Mouse (Mus musculus) frontal cortex, adult (tissue): Measurements from ENCODE around the gene Map3k20.

Source experiments
- ATAC-seq: cut with Nextera tagmentation; 2 replicates; pipeline ENCODE4 v1.9.2; 2017; ENCODE audit warnings: mild to moderate bottlenecking, moderate library complexity, mixed read lengths; ENCODE audit not compliant: low TSS enrichment

Map3k20 gene

GRCm38 (mm10) chr2:72320661-72321060, 35.2 kb downstream of the Map3k20 start:
- no peak for ATAC-seq

GRCm38 (mm10) chr2:72321591-72321990, 36.2 kb downstream of the Map3k20 start:
- no peak for ATAC-seq

- ATAC-seq: no peak
Measured at GRCm38 (mm10) chr2:72322681-72323353, 37.4 kb downstream of the Map3k20 start.

- ATAC-seq: no peak
Measured at GRCm38 (mm10) chr2:72324436-72324835, 39.0 kb downstream of the Map3k20 start.

GRCm38 (mm10) chr2:72326491-72326890, 41.1 kb downstream of the Map3k20 start:
- peak; percentile 64; the same call in 1 of the 2 replicates for ATAC-seq

- no peak for ATAC-seq
Measured at GRCm38 (mm10) chr2:72328435-72328834, 43.0 kb downstream of the Map3k20 start.

GRCm38 (mm10) chr2:72330955-72331481, 45.6 kb downstream of the Map3k20 start:
- no peak for ATAC-seq

- ATAC-seq: no peak
Measured at GRCm38 (mm10) chr2:72332067-72332466, 46.6 kb downstream of the Map3k20 start.

GRCm38 (mm10) chr2:72333210-72333609, 47.8 kb downstream of the Map3k20 start:
- ATAC-seq: no peak

GRCm38 (mm10) chr2:72336840-72337239, 51.4 kb downstream of the Map3k20 start:
- ATAC-seq: no peak

GRCm38 (mm10) chr2:72345281-72345680, 59.8 kb downstream of the Map3k20 start:
- no peak for ATAC-seq

GRCm38 (mm10) chr2:72351329-72351728, 65.9 kb downstream of the Map3k20 start:
- ATAC-seq: no peak

GRCm38 (mm10) chr2:72351776-72352175, 66.3 kb downstream of the Map3k20 start:
- ATAC-seq: no peak

GRCm38 (mm10) chr2:72352756-72353155, 67.3 kb downstream of the Map3k20 start:
- ATAC-seq: no peak

- no peak for ATAC-seq
Measured at GRCm38 (mm10) chr2:72356471-72356870, 71.0 kb downstream of the Map3k20 start.

GRCm38 (mm10) chr2:72361572-72361971, 76.1 kb downstream of the Map3k20 start:
- no peak for ATAC-seq

GRCm38 (mm10) chr2:72363449-72363848, 78.0 kb downstream of the Map3k20 start:
- no peak for ATAC-seq

GRCm38 (mm10) chr2:72365930-72366329, 80.5 kb downstream of the Map3k20 start:
- peak; percentile 62; the same call in 1 of the 2 replicates for ATAC-seq

GRCm38 (mm10) chr2:72366503-72366902, 81.1 kb downstream of the Map3k20 start:
- no peak for ATAC-seq

- ATAC-seq: no peak
Measured at GRCm38 (mm10) chr2:72367850-72368249, 82.4 kb downstream of the Map3k20 start.

- ATAC-seq: no peak
Measured at GRCm38 (mm10) chr2:72369140-72369600, 83.7 kb downstream of the Map3k20 start.

- peak; percentile 76 for ATAC-seq
Measured at GRCm38 (mm10) chr2:72372136-72372535, 86.7 kb downstream of the Map3k20 start.

GRCm38 (mm10) chr2:72374076-72374475, 88.6 kb downstream of the Map3k20 start:
- no peak for ATAC-seq

GRCm38 (mm10) chr2:72375877-72376276, 90.4 kb downstream of the Map3k20 start:
- no peak for ATAC-seq
